Comparison of ENCODE assay signal across 10 mouse cellular contexts in genomic region chr9:102353056-102353635, GRCm38 (mm10). TPM values are rescaled to one million over a fixed set of nuclear protein-coding genes. Genes with fewer than 3 reads are reported as not detected.
DNase-seq lines count a peak whose midpoint lies in the region; ATAC-seq and TF ChIP-seq lines count a peak whose summit lies in the region.
"Had no signal": no experiment of that assay in that cellular context is flagged by ENCODE, and none has a peak within 500 bp of the region (broad histone marks: within the 10 kb centered on the region; RNA-seq: fewer than 3 reads in every experiment).

No protein-coding gene starts in this region.

- in situ Hi-C loops in ES-E14 (cut with MboI; ENCODE audit: low sequenced_read_pairs in 2 of 2, unreplicated experiment in 2 of 2), result loop anchor here (25.0 kb wide), 1 partner anchor 1041 kb away; no protein-coding TSS in a partner anchor

- peaks cover 3% of the 10 kb centered on the region; the same call in 1 of the 2 replicates for H3K27me3 ChIP-seq in heart, adult 2 months (ENCODE audit: control insufficient read depth, insufficient read depth, low read length)
- peaks cover 61% of the 10 kb centered on the region for H3K27me3 ChIP-seq in forebrain, embryonic 13.5 days

- no peak for TF ChIP-seq CTCF in heart, adult 2 months (IDR thresholded peaks at IDR 0.05)

- H3K36me3 ChIP-seq in heart, adult 2 months (ENCODE audit: control insufficient read depth, insufficient read depth, low read length), result no peaks in the 10 kb centered on the region
- H3K36me3 ChIP-seq in ES-E14 (ENCODE audit: control insufficient read depth, insufficient read depth, low read length, poor library complexity, severe bottlenecking), result no peaks in the 10 kb centered on the region
- H3K36me3 ChIP-seq in forebrain, embryonic 13.5 days (ENCODE audit: poor library complexity, severe bottlenecking), result no peaks in the 10 kb centered on the region
- H3K36me3 ChIP-seq: G1E; liver, embryonic 15.5 days had no signal

- no peaks in the 10 kb centered on the region for H3K4me1 ChIP-seq in heart, adult 2 months (ENCODE audit: control insufficient read depth, insufficient read depth, low read length)
- no peaks in the 10 kb centered on the region for H3K4me1 ChIP-seq in ES-E14 (ENCODE audit: control insufficient read depth in 2 of 2, insufficient read depth in 2 of 2, low read length in 2 of 2, poor library complexity in 1 of 2)
- H3K4me1 ChIP-seq in forebrain, embryonic 13.5 days, result peaks cover 31% of the 10 kb centered on the region
- H3K4me1 ChIP-seq: liver, embryonic 15.5 days had no signal

- no peaks in the 10 kb centered on the region for H3K79me2 ChIP-seq in heart, adult 2 months (replicated peaks; ENCODE audit: control insufficient read depth, insufficient read depth, low read length)

- no peaks in the 10 kb centered on the region for H3K9me3 ChIP-seq in ES-E14 (ENCODE audit: control insufficient read depth, insufficient read depth, low read depth, low read length)
- no peaks in the 10 kb centered on the region for H3K9me3 ChIP-seq in forebrain, embryonic 13.5 days (replicated peaks)
- H3K9me3 ChIP-seq: liver, embryonic 15.5 days had no signal

- intact Hi-C loops in heart, adult 2 months (cut with DNase I), result loop anchor here (10.0 kb wide), 2 partner anchors 248 to 328 kb away; no protein-coding TSS in a partner anchor
- intact Hi-C loops in left cerebral cortex, postnatal 4 days (cut with DNase I), result loop anchor here (5.0 to 10.0 kb wide), 4 partner anchors 192 to 1168 kb away; no protein-coding TSS in a partner anchor

- ATAC-seq in forebrain, embryonic 13.5 days, result peak; percentile 8; the same call in 1 of the 2 replicates
- ATAC-seq in megakaryocyte, adult 5-6 weeks (ENCODE audit: poor library complexity, severe bottlenecking), result no peak

- no peak overlapping the region; the same call in 1 of the 2 replicates for H3K27ac ChIP-seq in heart, adult 2 months
- no peak overlapping the region for H3K27ac ChIP-seq in ES-E14 (ENCODE audit: insufficient read depth, low read depth, low read length, poor library complexity, severe bottlenecking)
- peak overlapping the region; percentile 73 for H3K27ac ChIP-seq in forebrain, embryonic 13.5 days
- H3K27ac ChIP-seq: liver, embryonic 15.5 days had no signal

- TF ChIP-seq EP300 in heart, adult 2 months (IDR thresholded peaks at IDR 0.05; ENCODE audit: insufficient read depth, low read depth, low read length), result no peak

- TF ChIP-seq POLR2A in heart, adult 2 months (IDR thresholded peaks at IDR 0.05; ENCODE audit: insufficient read depth, low read depth, low read length), result no peak

- peak in 1 of 2 experiments; percentile 20 for DNase-seq in heart, adult 2 months
- no peak for DNase-seq in heart, adult 8-10 months (ENCODE audit: low spot score)
- DNase-seq in ES-E14 (ENCODE audit: low read depth, low spot score), result peak; percentile 12
- DNase-seq in left cerebral cortex, postnatal 4 days, result peak; percentile 43
- DNase-seq in right cerebral cortex, postnatal 4 days, result peak; percentile 57
- DNase-seq in MN1 (ENCODE audit: low spot score), result no peak

- H3K4me2 ChIP-seq in forebrain, embryonic 13.5 days, result peak overlapping the region; percentile 99

- peak overlapping the region; percentile 63 for H3K4me3 ChIP-seq in heart, adult 2 months
- H3K4me3 ChIP-seq in ES-E14 (ENCODE audit: insufficient read depth in 1 of 2, low read depth in 1 of 2, low read length in 2 of 2, poor library complexity in 1 of 2, severe bottlenecking in 1 of 2), result peak overlapping the region; percentile 63 to 64
- H3K4me3 ChIP-seq in forebrain, embryonic 13.5 days, result peak overlapping the region; percentile 80

- 2% methylated on average over 36 of the region's 38 CpGs for WGBS in heart, adult 2 months
- 0% methylated on average over 38 of the region's 38 CpGs for WGBS in forebrain, embryonic 13.5 days

- H3K9ac ChIP-seq in heart, adult 2 months (ENCODE audit: low read depth, low read length), result peak overlapping the region; percentile 25
- no peak overlapping the region for H3K9ac ChIP-seq in ES-E14 (ENCODE audit: insufficient read depth, low read depth, low read length, poor library complexity, severe bottlenecking)
- H3K9ac ChIP-seq in forebrain, embryonic 13.5 days, result peak overlapping the region; percentile 90
- H3K9ac ChIP-seq: liver, embryonic 15.5 days had no signal

TF ChIP-seq in ES-E14, 5 proteins besides CTCF, POLR2A, EP300 and RAD21:
- TF ChIP-seq ZNF384 (IDR thresholded peaks at IDR 0.05; ENCODE audit: low read depth, low read length) (no peak), MAFK (IDR thresholded peaks at IDR 0.05; ENCODE audit: insufficient read depth, low read depth, low read length) (no peak), HCFC1 (IDR thresholded peaks at IDR 0.05; ENCODE audit: borderline replicate concordance, insufficient read depth, low read length) (no peak), ZC3H11A (IDR thresholded peaks at IDR 0.05; ENCODE audit: borderline replicate concordance, low read depth, low read length) (no peak), CHD2 (IDR thresholded peaks at IDR 0.05; ENCODE audit: low read depth, low read length) (no peak)

RNA-seq across cellular contexts. Expression of gene Ephb1, which starts 1.3 kb away (rescaled TPM):
- 10 to 100 TPM; 21.2 to 23.3 TPM for total RNA-seq in heart, adult 2 months (2021)
- polyA plus RNA-seq in heart, adult 2 months (2012; rRNA removed), result 2.8 and 3.1 TPM in 2 replicates
- 10 to 100 TPM; 21.2 to 26.3 (median 24.3) TPM for total RNA-seq in heart, adult 8-10 months (2022)
- 0.27 and 0.32 TPM in 2 replicates for total RNA-seq in ES-E14 (2012; rRNA removed)
- polyA plus RNA-seq in forebrain, embryonic 13.5 days (2015; fragmentation: Nextera tagmentation; extraction: Ambion mirVana), result 23.0 and 29.4 TPM in 2 replicates
- total RNA-seq in left cerebral cortex, postnatal 4 days (2021), result 10 to 100 TPM; 47.3 to 50.4 TPM
- not detected in 2 replicates for total RNA-seq in megakaryocyte, adult 5-6 weeks (2015)
- not detected in 2 replicates for total RNA-seq in megakaryocyte, adult 5-6 weeks (2017)
- polyA plus RNA-seq: G1E had no signal

Comparison
In these comparisons a context has a peak if more than half of its experiments do, and no peak if none do; other contexts are left out.
1. DNase-seq: peak in ES-E14 (single experiment), left cerebral cortex, postnatal 4 days (single experiment) and right cerebral cortex, postnatal 4 days (single experiment); none in heart, adult 8-10 months (single experiment) and MN1 (single experiment).
2. RNA of gene Ephb1, which starts 1.3 kb away (total RNA-seq): 47.3 to 50.4 TPM in left cerebral cortex, postnatal 4 days, 21.2 to 26.3 TPM in heart, adult 8-10 months and 21.2 to 23.3 TPM in heart, adult 2 months; 0.27 to 0.32 TPM in ES-E14 and not detected in megakaryocyte, adult 5-6 weeks; every median in the first group is over 10 times any median in the second.
3. Peak in every context shown above with its lines, with median percentiles within 50 percentile points of each other: H3K4me3 ChIP-seq.